Mouse (Mus musculus) G1E (cell line): ENCODE measurements around the gene Ptpra. TPM values are rescaled to one million over a fixed set of nuclear protein-coding genes. Genes with fewer than 3 reads are reported as not detected.

Source experiments
- ATAC-seq: 2 replicates; pipeline ENCODE4 v1.8.0; 2016; ENCODE audit warnings: mild to moderate bottlenecking; ENCODE audit not compliant: insufficient number of reproducible peaks, poor library complexity, low FRiP score, severe bottlenecking; ENCODE audit errors: extremely low read depth
- DNase-seq: peaks from one replicate; pipeline ENCODE4 v3.0.0; 2012; ENCODE audit warnings: low spot score
- H3K27me3 ChIP-seq: 2 replicates; pipeline ENCODE4 v1.6.1; 2012; ENCODE audit warnings: mild to moderate bottlenecking, low read length, inconsistent platforms; ENCODE audit not compliant: insufficient read depth
- H3K36me3 ChIP-seq: replicated peaks from 2 replicates; pipeline ENCODE3; 2012; ENCODE audit warnings: mild to moderate bottlenecking, inconsistent platforms
- H3K4me1 ChIP-seq: 2 replicates; pipeline ENCODE4 v1.6.1; 2012; ENCODE audit warnings: low read depth, low read length, inconsistent platforms, mixed read lengths; ENCODE audit not compliant: insufficient read depth
- H3K4me3 ChIP-seq: 2 replicates; pipeline ENCODE4 v1.5.1; 2012; ENCODE audit warnings: low read depth, mild to moderate bottlenecking, inconsistent platforms, low read length, moderate library complexity, mixed read lengths
- H3K9me3 ChIP-seq: replicated peaks from 2 replicates; pipeline ENCODE4 v1.6.1; 2012; ENCODE audit warnings: inconsistent platforms
- CTCF ChIP-seq: IDR thresholded peaks from 2 replicates; pipeline ENCODE4 v1.5.1; 2012; ENCODE audit warnings: low read depth, low read length, inconsistent platforms, mixed read lengths
- GATA1 ChIP-seq: IDR thresholded peaks from 2 replicates; pipeline ENCODE4 v1.6.1; 2012; ENCODE audit warnings: borderline replicate concordance, low read length, inconsistent platforms, mixed read lengths
- GATA2 ChIP-seq: IDR thresholded peaks from 2 replicates; pipeline ENCODE4 v1.6.1; 2012; ENCODE audit warnings: low read depth, low read length, inconsistent platforms, borderline replicate concordance
- POLR2AphosphoS5 ChIP-seq: IDR thresholded peaks from 2 replicates; pipeline ENCODE4 v1.6.1; 2012; ENCODE audit warnings: low read depth, low read length, inconsistent platforms; ENCODE audit not compliant: insufficient replicate concordance
- TAL1 ChIP-seq: conservative IDR thresholded peaks from 2 replicates; pipeline ENCODE4 v1.6.1; 2012; ENCODE audit warnings: low read depth, low read length, inconsistent platforms, mixed read lengths
- polyA plus RNA-seq: library from polyadenylated mRNA; stranded (reverse); fragments of >175 nt; gene quantifications from 2 replicates; pipeline ENCODE4 v1.2.3, GENCODE M21; 2012
- total RNA-seq, 2 experiments: library from RNA; stranded (forward) in 1 of 2; stranded (reverse) in 1 of 2; fragments of 200-1000 nt in 1 of 2; fragments of >200 nt in 1 of 2; fragmentation: Nextera tagmentation in 1 of 2; gene quantifications; 2 replicates each; pipeline ENCODE4 v1.2.3; 2014 to 2017

Ptpra gene
- total and polyA plus RNA-seq, 3 experiments: 22.6 to 119 (median 97.7) TPM

DNA sequence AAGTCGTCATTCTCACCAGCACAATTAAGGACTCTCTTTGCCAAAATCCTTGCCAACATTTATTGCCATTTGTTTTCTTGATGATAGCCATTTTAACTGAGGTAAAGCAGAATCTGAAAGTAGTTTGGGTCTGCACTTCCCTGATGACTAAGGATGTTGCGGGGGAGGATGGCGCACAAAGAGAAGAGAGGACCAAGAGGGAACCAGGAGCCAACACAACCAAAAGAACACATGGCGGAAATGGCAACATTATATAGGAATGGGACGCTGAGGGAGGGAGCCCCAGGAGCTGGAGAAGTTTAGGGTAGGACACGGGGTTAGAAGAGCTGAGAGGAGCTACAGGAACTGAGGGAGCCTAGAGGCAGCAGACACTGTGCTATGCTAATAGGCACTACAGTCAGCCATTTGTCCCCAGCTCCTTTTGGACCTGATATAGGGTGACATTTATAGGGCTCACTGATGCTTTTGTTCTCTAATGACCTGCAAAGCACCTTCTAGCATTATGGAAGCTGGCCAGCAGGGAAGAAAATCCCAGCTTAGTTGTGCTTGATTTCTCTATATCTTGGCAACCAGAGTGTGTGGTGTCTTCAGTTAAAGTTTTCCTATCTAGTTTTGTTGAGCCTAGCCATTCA is 26.7 kb downstream of the Ptpra start:
- Histone ChIP-seq H3K27me3 (no peaks in the 10 kb centered on the region), H3K4me3 (no peak overlapping the region), H3K4me1 (peaks cover 2% of the 10 kb centered on the region; the same call in 1 of the 2 replicates), H3K9me3 (no peaks in the 10 kb centered on the region), H3K36me3 (peaks cover 23% of the 10 kb centered on the region)
- TF ChIP-seq CTCF (no peak), TAL1 (no peak), GATA1 (no peak), GATA2 (no peak), POLR2AphosphoS5 (no peak)
- ATAC-seq (no peak), DNase-seq (no peak)

DNA sequence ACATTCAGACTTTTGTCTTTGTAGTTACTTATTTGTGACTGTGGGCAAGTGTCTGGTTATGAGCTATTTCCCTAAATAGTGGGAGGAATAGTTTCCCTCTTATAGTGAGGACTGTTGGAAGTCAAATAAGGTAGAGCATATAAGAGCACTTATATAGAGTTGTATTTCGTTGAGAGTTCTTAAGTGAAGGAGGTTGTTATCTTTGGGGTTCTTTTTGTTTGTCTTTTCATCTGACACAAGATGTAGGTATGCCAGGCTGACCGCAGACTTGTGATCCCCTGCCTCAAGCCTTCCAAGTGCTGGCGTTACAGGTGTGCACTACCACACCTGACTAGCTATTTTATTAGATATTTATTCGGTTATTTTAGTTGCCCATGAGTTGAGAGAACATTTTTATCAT is 32.1 kb downstream of the Ptpra start:
- Histone ChIP-seq H3K27me3 (no peaks in the 10 kb centered on the region), H3K4me1 (no peaks in the 10 kb centered on the region; the same call in 1 of the 2 replicates), H3K4me3 (no peak overlapping the region), H3K36me3 (peaks cover 19% of the 10 kb centered on the region), H3K9me3 (no peaks in the 10 kb centered on the region)
- ATAC-seq (no peak), DNase-seq (no peak)
- TF ChIP-seq CTCF (no peak), GATA2 (no peak), TAL1 (no peak), GATA1 (no peak), POLR2AphosphoS5 (no peak)

DNA sequence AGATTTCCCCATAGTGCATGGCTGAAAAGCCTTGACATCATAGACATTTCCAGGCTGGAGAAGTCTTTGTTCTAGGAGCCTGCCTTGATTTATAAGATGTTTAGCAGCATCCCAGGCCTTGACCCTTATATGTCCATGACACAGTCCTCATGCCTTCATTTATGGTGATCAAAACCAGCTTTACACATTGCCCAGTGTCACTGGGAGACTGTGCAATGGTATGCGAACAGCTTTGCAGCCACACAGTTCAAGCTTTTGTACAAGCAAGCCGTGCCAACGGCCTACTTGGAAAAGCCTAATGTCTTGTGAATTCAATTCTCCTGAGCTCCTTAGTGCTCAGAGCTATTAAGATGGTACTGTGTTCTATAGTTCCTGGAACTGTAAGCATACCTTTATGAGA is 32.6 kb downstream of the Ptpra start:
- H3K4me3 ChIP-seq: no peak overlapping the region
- no peaks in the 10 kb centered on the region; the same call in 1 of the 2 replicates for H3K4me1 ChIP-seq
- H3K27me3 ChIP-seq: no peaks in the 10 kb centered on the region
- ATAC-seq: no peak
- H3K36me3 ChIP-seq: peaks cover 16% of the 10 kb centered on the region
- no peak for DNase-seq
- H3K9me3 ChIP-seq: no peaks in the 10 kb centered on the region
- TF ChIP-seq GATA1 (no peak), TAL1 (no peak), CTCF (no peak), GATA2 (no peak), POLR2AphosphoS5 (no peak)

DNA sequence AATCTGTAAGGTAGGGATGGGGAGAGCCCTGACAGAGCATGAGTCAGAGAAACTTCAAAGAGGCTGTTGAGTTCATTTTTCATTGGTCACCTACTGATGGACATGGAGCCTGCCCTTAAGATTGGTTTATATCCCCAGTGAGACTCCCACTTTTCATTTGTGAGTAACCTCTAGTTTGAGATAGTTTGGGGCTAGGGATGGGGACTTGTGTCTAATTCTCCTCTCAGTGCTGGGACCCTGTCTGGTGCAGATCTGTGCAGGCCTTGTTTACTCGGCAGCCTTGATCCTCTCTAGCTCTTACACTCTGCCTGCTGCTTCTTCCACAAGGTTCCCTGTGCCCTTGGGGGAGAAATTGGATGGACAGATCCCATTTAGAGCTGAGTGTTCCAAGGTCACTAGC is 34.1 kb downstream of the Ptpra start:
- ATAC-seq (no peak), DNase-seq (no peak)
- H3K36me3 ChIP-seq: peaks cover 12% of the 10 kb centered on the region
- no peak overlapping the region for H3K4me3 ChIP-seq
- no peaks in the 10 kb centered on the region for H3K27me3 ChIP-seq
- no peaks in the 10 kb centered on the region for H3K9me3 ChIP-seq
- no peak for TF ChIP-seq POLR2AphosphoS5
- TF ChIP-seq GATA1: no peak
- TF ChIP-seq CTCF: no peak
- no peak for TF ChIP-seq TAL1
- TF ChIP-seq GATA2: no peak
- H3K4me1 ChIP-seq: no peaks in the 10 kb centered on the region

DNA sequence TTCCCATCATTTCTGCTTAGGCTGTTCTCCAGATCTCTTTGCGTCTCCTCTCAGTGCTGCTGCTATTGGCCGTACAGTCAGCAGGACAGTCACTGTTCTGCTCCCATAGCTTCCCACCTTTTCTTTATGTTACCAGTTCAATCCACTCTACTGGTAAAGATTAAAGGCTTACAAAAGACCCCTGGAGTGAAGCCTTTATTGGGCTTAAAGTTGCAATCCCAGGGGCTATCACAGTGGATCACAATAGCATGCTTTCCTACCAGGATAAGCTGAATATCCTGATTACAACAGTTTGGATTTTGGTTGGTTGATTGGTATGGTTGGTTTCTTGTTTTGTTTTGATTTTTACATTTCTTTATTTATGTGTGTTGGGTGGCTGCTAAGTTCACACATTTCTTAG is 37.9 kb downstream of the Ptpra start:
- DNase-seq (no peak), ATAC-seq (no peak)
- Histone ChIP-seq H3K4me1 (no peaks in the 10 kb centered on the region), H3K9me3 (0 out of 2 replicates have a peak, but pooled peaks cover under 1% of the 10 kb centered on the region), H3K36me3 (peaks cover 14% of the 10 kb centered on the region), H3K4me3 (no peak overlapping the region), H3K27me3 (no peaks in the 10 kb centered on the region)
- TF ChIP-seq GATA1 (no peak), GATA2 (no peak), CTCF (no peak), POLR2AphosphoS5 (no peak), TAL1 (no peak)

DNA sequence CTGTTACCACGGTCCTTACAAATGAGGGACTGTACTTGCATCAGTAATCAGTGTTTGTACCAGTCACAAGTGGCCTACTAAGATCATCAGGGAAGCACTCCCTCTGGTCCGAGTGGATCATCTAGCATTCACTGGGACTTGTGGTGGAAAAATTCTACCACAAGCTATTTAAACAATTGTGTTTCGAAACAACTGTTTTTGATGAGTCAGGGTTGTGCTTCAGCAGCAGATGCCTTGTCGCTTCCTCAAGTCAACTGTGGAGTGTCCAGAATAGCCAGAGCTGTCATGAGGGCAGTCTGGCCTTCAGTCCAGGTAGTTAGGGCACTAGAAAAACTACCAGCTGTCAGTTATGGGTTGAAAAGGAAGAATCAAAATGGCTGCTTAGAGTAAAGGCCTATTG is 38.5 kb downstream of the Ptpra start:
- no peaks in the 10 kb centered on the region for H3K4me1 ChIP-seq
- DNase-seq (no peak), ATAC-seq (no peak)
- TF ChIP-seq GATA2: no peak
- TF ChIP-seq POLR2AphosphoS5: no peak
- no peak for TF ChIP-seq CTCF
- no peak for TF ChIP-seq GATA1
- TF ChIP-seq TAL1: no peak
- H3K27me3 ChIP-seq: no peaks in the 10 kb centered on the region
- 0 out of 2 replicates have a peak, but pooled peaks cover 2% of the 10 kb centered on the region for H3K9me3 ChIP-seq
- no peak overlapping the region for H3K4me3 ChIP-seq
- peaks cover 16% of the 10 kb centered on the region for H3K36me3 ChIP-seq
